Mouse (Mus musculus) olfactory bulb, adult 2 months (tissue): Measurements from ENCODE around the gene Ccdc88c.

ENCODE experiments used
- CTCF ChIP-seq: fragments of 200-500 bp; IDR thresholded peaks from 2 replicates; pipeline ENCODE4 v1.5.1; 2012; ENCODE audit warnings: low read depth, mild to moderate bottlenecking, low read length, moderate library complexity; ENCODE audit not compliant: insufficient read depth
- POLR2A ChIP-seq: fragments of 200-500 bp; IDR thresholded peaks from 2 replicates; pipeline ENCODE4 v1.6.1; 2012; ENCODE audit warnings: mild to moderate bottlenecking, low read depth, low read length, moderate library complexity; ENCODE audit not compliant: insufficient read depth

GRCm38 (mm10) chr12:100956028-100956427, 72.8 kb downstream of the Ccdc88c start:
- TF ChIP-seq CTCF (no peak), POLR2A (no peak)
